Mouse (Mus musculus): ENCODE measurements around the gene Itsn1. TPM values are rescaled to one million over a fixed set of nuclear protein-coding genes. Genes with fewer than 3 reads are reported as not detected.

Itsn1 gene
- polyA plus RNA-seq, 1 experiment from 2014 or later, result 9.7 TPM

DNA sequence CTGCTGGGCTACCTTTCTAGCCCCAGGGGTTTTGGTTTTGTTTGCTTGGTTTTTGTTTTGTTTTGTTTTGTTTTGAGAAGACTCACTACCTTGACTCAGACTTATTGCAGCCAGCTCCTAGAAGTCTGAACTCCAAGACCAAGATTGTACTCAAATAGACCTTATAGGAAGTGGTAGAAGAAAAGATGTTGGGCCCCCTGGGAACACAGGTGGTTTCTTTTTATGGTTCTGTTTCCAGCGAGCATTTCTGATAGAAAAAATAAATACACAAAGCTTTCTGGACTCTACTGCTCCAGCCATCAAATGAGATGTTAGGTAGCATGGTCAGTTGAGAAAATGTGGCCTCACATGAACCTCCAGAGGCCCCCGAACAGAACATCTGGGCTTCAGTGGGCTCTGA is 150.0 kb downstream of the Itsn1 start:
- no peak overlapping the region for H3K4me3 ChIP-seq (ENCODE audit: low read depth, low read length)
- no peak overlapping the region for H3K27ac ChIP-seq (ENCODE audit: low read length)
- no peak overlapping the region for H3K9ac ChIP-seq (replicated peaks; ENCODE audit: low read depth)
- H3K4me1 ChIP-seq (ENCODE audit: insufficient read depth, low read depth, low read length), result no peaks in the 10 kb centered on the region
- no peaks in the 10 kb centered on the region for H3K9me3 ChIP-seq (ENCODE audit: low read length)
- DNase-seq (ENCODE audit: low spot score) (no peak), ATAC-seq (no peak)
- 62% methylated on average over 2 of the region's 2 CpGs for WGBS
- H3K4me2 ChIP-seq (replicated peaks; ENCODE audit: low read depth, low read length), result no peak overlapping the region
- no peaks in the 10 kb centered on the region for H3K27me3 ChIP-seq (replicated peaks; ENCODE audit: insufficient read depth, low read length)
- no peak for TF ChIP-seq CTCF (IDR thresholded peaks at IDR 0.05)
- TF ChIP-seq EP300 (IDR thresholded peaks at IDR 0.05), result no peak
- no peaks in the 10 kb centered on the region for H3K36me3 ChIP-seq (ENCODE audit: insufficient read depth, low read length)

- TF ChIP-seq EP300 (IDR thresholded peaks at IDR 0.05), result no peak
- no peak for TF ChIP-seq CTCF (IDR thresholded peaks at IDR 0.05)
- H3K36me3 ChIP-seq (ENCODE audit: insufficient read depth, low read length), result no peaks in the 10 kb centered on the region
- no peaks in the 10 kb centered on the region for H3K4me1 ChIP-seq (ENCODE audit: insufficient read depth, low read depth, low read length)
- no peak for DNase-seq (ENCODE audit: low spot score)
- no peaks in the 10 kb centered on the region for H3K9me3 ChIP-seq (ENCODE audit: low read length)
- no peak overlapping the region for H3K4me3 ChIP-seq (ENCODE audit: low read depth, low read length)
- H3K9ac ChIP-seq (replicated peaks; ENCODE audit: low read depth), result no peak overlapping the region
- no peak for ATAC-seq
- H3K27ac ChIP-seq (ENCODE audit: low read length), result no peak overlapping the region
- WGBS, result 91% methylated on average over 11 of the region's 11 CpGs
- no peak overlapping the region for H3K4me2 ChIP-seq (replicated peaks; ENCODE audit: low read depth, low read length)
- no peaks in the 10 kb centered on the region for H3K27me3 ChIP-seq (replicated peaks; ENCODE audit: insufficient read depth, low read length)
Measured at GRCm38 (mm10) chr16:91880869-91881767, 152.0 kb downstream of the Itsn1 start.

- 44% methylated on average over 9 of the region's 9 CpGs for WGBS
- Histone ChIP-seq H3K9me3 (ENCODE audit: low read length) (no peaks in the 10 kb centered on the region), H3K27me3 (replicated peaks; ENCODE audit: insufficient read depth, low read length) (no peaks in the 10 kb centered on the region), H3K4me1 (ENCODE audit: insufficient read depth, low read depth, low read length) (no peaks in the 10 kb centered on the region), H3K27ac (ENCODE audit: low read length) (no peak overlapping the region), H3K36me3 (ENCODE audit: insufficient read depth, low read length) (no peaks in the 10 kb centered on the region), H3K4me2 (replicated peaks; ENCODE audit: low read depth, low read length) (no peak overlapping the region), H3K9ac (replicated peaks; ENCODE audit: low read depth) (no peak overlapping the region), H3K4me3 (ENCODE audit: low read depth, low read length) (no peak overlapping the region)
- no peak for DNase-seq (ENCODE audit: low spot score)
- no peak for TF ChIP-seq CTCF (IDR thresholded peaks at IDR 0.05)
- no peak for TF ChIP-seq EP300 (IDR thresholded peaks at IDR 0.05)
- ATAC-seq, result peak; percentile 3; the same call in 1 of the 2 replicates
Measured at GRCm38 (mm10) chr16:91882168-91882859, 153.2 kb downstream of the Itsn1 start.

DNA sequence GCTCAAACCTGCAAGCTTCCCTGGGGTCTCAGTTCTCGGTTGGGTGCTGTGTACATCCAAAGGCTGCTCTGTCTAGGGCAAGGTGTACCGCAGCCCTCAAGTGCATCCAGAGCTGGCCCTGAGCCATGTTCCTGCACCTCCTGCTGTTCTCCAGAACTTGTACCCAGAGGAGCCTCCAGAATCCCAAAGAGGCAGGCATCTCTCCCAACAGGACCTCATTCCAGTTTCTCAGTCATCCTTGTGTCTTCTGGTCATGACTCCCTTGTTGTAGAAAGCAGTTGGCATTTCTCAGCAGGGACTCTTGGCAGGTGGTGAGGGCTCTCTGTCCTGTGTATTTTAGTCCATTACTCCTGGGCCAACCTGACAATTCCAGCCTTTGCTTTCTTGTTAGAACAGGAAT is 154.6 kb downstream of the Itsn1 start:
- H3K36me3 ChIP-seq (ENCODE audit: insufficient read depth, low read length), result no peaks in the 10 kb centered on the region
- no peak overlapping the region for H3K4me2 ChIP-seq (replicated peaks; ENCODE audit: low read depth, low read length)
- no peaks in the 10 kb centered on the region for H3K9me3 ChIP-seq (ENCODE audit: low read length)
- H3K4me1 ChIP-seq (ENCODE audit: insufficient read depth, low read depth, low read length), result no peaks in the 10 kb centered on the region
- WGBS, result 58% methylated on average over 2 of the region's 2 CpGs
- ATAC-seq (no peak), DNase-seq (ENCODE audit: low spot score) (no peak)
- no peak overlapping the region for H3K27ac ChIP-seq (ENCODE audit: low read length)
- no peaks in the 10 kb centered on the region for H3K27me3 ChIP-seq (replicated peaks; ENCODE audit: insufficient read depth, low read length)
- no peak overlapping the region for H3K4me3 ChIP-seq (ENCODE audit: low read depth, low read length)
- H3K9ac ChIP-seq (replicated peaks; ENCODE audit: low read depth), result no peak overlapping the region
- TF ChIP-seq CTCF (IDR thresholded peaks at IDR 0.05) (no peak), EP300 (IDR thresholded peaks at IDR 0.05) (no peak)

DNA sequence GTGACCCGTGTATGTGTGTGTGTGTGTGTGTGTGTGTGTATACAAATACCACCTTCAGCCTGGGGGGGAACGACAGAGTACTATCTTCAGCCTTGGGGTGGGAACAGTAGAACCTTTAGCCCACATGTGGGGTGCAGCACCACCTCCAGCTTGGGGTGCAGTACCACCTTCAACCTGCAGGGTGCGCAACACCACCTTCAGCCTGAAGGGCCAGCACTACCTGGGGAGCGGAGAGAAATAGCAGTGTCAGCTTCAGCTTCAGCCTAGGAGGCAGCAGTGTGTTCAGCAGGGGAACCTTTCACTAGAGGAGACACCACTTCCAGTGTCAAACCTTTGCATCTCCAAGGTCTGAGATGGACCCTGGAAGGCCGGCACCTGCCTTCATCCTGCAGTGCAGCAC is 155.1 kb downstream of the Itsn1 start:
- no peak overlapping the region for H3K27ac ChIP-seq (ENCODE audit: low read length)
- no peak overlapping the region for H3K4me3 ChIP-seq (ENCODE audit: low read depth, low read length)
- WGBS, result 57% methylated on average over 5 of the region's 5 CpGs
- no peaks in the 10 kb centered on the region for H3K27me3 ChIP-seq (replicated peaks; ENCODE audit: insufficient read depth, low read length)
- ATAC-seq, result peak; percentile 38; the same call in 1 of the 2 replicates
- peak; percentile 48 for DNase-seq (ENCODE audit: low spot score)
- no peaks in the 10 kb centered on the region for H3K36me3 ChIP-seq (ENCODE audit: insufficient read depth, low read length)
- H3K4me1 ChIP-seq (ENCODE audit: insufficient read depth, low read depth, low read length), result no peaks in the 10 kb centered on the region
- H3K9ac ChIP-seq (replicated peaks; ENCODE audit: low read depth), result no peak overlapping the region
- no peaks in the 10 kb centered on the region for H3K9me3 ChIP-seq (ENCODE audit: low read length)
- TF ChIP-seq CTCF (IDR thresholded peaks at IDR 0.05) (peak; percentile 90), EP300 (IDR thresholded peaks at IDR 0.05) (no peak)
- H3K4me2 ChIP-seq (replicated peaks; ENCODE audit: low read depth, low read length), result no peak overlapping the region

DNA sequence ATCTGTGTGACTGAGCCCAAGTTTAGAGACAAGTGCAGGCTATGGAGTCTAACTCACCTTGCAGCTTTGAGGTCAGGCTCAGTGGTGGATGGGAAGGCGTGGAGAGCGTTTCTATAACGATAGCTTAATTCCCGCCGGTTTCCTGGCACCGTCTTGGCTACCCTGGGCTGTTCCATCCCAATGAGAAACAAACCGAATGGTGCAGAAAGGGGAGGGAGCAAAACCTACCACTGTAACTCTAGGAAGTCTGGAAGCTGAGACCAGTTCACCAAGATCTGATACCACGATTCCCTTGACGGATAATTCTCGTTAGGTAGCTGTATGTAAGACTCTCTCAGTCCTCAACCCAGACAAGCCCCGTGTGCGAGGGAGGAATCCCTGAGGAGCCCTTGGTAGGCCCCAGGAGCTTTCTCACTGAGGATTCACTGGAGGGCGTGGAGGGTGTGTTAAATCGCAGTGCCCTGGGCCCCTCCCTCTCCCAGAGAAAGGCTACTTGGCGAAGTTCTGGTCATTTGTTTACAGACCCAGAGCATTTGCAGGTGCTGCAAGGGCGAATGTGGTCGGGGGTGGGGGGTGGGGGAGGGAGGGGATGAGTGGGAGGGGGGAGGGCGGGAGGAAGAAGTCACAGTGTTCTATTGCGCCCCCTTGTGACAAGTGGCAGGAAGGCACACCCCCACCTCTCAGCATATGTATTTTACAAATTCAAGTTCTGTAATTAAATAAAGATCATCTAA is 156.5 kb downstream of the Itsn1 start:
- ATAC-seq, result 0 out of 2 replicates have a peak, but pooled peaks have one; percentile 7
- TF ChIP-seq CTCF (IDR thresholded peaks at IDR 0.05) (peak; percentile 59), EP300 (IDR thresholded peaks at IDR 0.05) (no peak)
- Histone ChIP-seq H3K9me3 (ENCODE audit: low read length) (no peaks in the 10 kb centered on the region), H3K4me1 (ENCODE audit: insufficient read depth, low read depth, low read length) (no peaks in the 10 kb centered on the region), H3K36me3 (ENCODE audit: insufficient read depth, low read length) (no peaks in the 10 kb centered on the region), H3K9ac (replicated peaks; ENCODE audit: low read depth) (no peak overlapping the region), H3K27me3 (replicated peaks; ENCODE audit: insufficient read depth, low read length) (no peaks in the 10 kb centered on the region), H3K4me3 (ENCODE audit: low read depth, low read length) (no peak overlapping the region), H3K4me2 (replicated peaks; ENCODE audit: low read depth, low read length) (peak overlapping the region; percentile 42), H3K27ac (ENCODE audit: low read length) (no peak overlapping the region)
- peak; percentile 43 for DNase-seq (ENCODE audit: low spot score)
- WGBS, result 8% methylated on average over 17 of the region's 19 CpGs
